Mouse (Mus musculus) midbrain, embryonic 11.5 days (tissue): ENCODE measurements around the gene Naxd. TPM values are rescaled to one million over a fixed set of nuclear protein-coding genes. Genes with fewer than 3 reads are reported as not detected.
A peak's percentile ranks its signal among the peaks of the same experiment; 100 is the strongest.
"Not testable (repeated sequence)": the region's sequence is repeated elsewhere in the genome, so short reads cannot be mapped to it uniquely, and the experiment has no call there.

Experiments
- ATAC-seq: fragments of 200-750 bp; cut with Nextera tagmentation; 2 replicates; pipeline ENCODE4 v1.8.0; 2017; ENCODE audit warnings: moderate TSS enrichment, moderate library complexity; ENCODE audit not compliant: low FRiP score
- DNase-seq: peaks from one replicate; pipeline ENCODE4 v3.0.0; 2015; ENCODE audit warnings: low spot score; ENCODE audit errors: missing footprints
- H3K27ac ChIP-seq: fragments of 300-500 bp; sonication (generic); 2 replicates; pipeline ENCODE4 v1.5.1; 2014; ENCODE audit warnings: low read depth, low read length
- H3K27me3 ChIP-seq: fragments of 300-500 bp; sonication (generic); 2 replicates; pipeline ENCODE4 v1.6.1; 2014; ENCODE audit warnings: mild to moderate bottlenecking, low read length, moderate library complexity, mixed read lengths; ENCODE audit not compliant: control insufficient read depth, insufficient read depth
- H3K36me3 ChIP-seq: fragments of 300-500 bp; sonication (generic); 2 replicates; pipeline ENCODE4 v1.6.1; 2014; ENCODE audit warnings: mild to moderate bottlenecking, low read length, moderate library complexity, mixed read lengths; ENCODE audit not compliant: control insufficient read depth, insufficient read depth
- H3K4me1 ChIP-seq: fragments of 300-500 bp; sonication (generic); 2 replicates; pipeline ENCODE4 v1.6.1; 2014; ENCODE audit warnings: low read length; ENCODE audit not compliant: control insufficient read depth, insufficient read depth
- H3K4me2 ChIP-seq: fragments of 300-500 bp; sonication (generic); 2 replicates; pipeline ENCODE4 v1.6.1; 2014; ENCODE audit warnings: mild to moderate bottlenecking, moderate library complexity
- H3K4me3 ChIP-seq: fragments of 300-500 bp; sonication (generic); 2 replicates; pipeline ENCODE4 v1.5.1; 2014; ENCODE audit warnings: low read depth, low read length
- H3K9ac ChIP-seq: fragments of 300-500 bp; sonication (generic); 2 replicates; pipeline ENCODE4 v1.6.1; 2014; ENCODE audit warnings: low read length
- H3K9me3 ChIP-seq: fragments of 300-500 bp; sonication (generic); 2 replicates; pipeline ENCODE4 v1.6.1; 2016; ENCODE audit warnings: low read length; ENCODE audit not compliant: control insufficient read depth
- WGBS: fragments of 180-500 bp; shearing (Covaris S2); extraction: QIAGEN DNeasy Blood & Tissue Kit; methylation state at CpG from one replicate; pipeline ENCODE4 v1.1.7; 2014; 5-methylcytosine and 5-hydroxymethylcytosine counted together
- polyA plus RNA-seq: library from polyadenylated mRNA; unstranded; fragments of >200 nt; fragmentation: Nextera tagmentation; extraction: Ambion mirVana; gene quantifications from 2 replicates; pipeline ENCODE4 v1.2.1, GENCODE M21; 2014

The Naxd gene
- polyA plus RNA-seq, 1 experiment from 2014 or later, result 94.2 TPM

DNA sequence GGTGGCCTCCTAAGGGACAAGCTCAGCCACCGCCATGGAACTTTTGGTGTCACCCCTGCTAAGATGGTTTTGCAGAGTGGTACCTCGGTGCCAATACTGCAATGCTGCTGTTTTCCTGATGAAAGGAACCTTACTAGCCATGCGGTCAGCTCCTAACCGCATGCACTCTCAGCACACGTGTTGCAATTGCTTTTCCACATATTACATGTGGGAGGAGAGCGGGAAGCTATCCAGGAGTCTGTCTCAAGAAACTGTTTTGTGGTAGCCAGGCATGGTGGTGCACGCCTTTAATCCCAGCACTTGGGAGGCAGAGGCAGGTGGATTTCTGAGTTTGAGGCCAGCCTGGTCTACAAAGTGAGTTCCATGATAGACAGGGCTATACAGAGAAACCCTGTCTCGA, 42.9 kb downstream of the Naxd start:
- Histone ChIP-seq H3K4me1 (no peaks in the 10 kb centered on the region), H3K4me3 (no peak overlapping the region), H3K27ac (no peak overlapping the region), H3K36me3 (peaks cover 3% of the 10 kb centered on the region), H3K9ac (no peak overlapping the region), H3K4me2 (no peak overlapping the region), H3K9me3 (no peaks in the 10 kb centered on the region), H3K27me3 (no peaks in the 10 kb centered on the region)
- ATAC-seq (no peak), DNase-seq (peak; percentile 59)
- WGBS, result 94% methylated on average over 8 of the region's 8 CpGs

- peaks cover 3% of the 10 kb centered on the region for H3K36me3 ChIP-seq
- H3K4me3 ChIP-seq, result no peak overlapping the region
- H3K4me2 ChIP-seq, result no peak overlapping the region
- no peaks in the 10 kb centered on the region for H3K4me1 ChIP-seq
- no peak for ATAC-seq
- WGBS, result 95% methylated on average over 12 of the region's 12 CpGs
- H3K9ac ChIP-seq, result no peak overlapping the region
- H3K9me3 ChIP-seq, result no peaks in the 10 kb centered on the region
- no peaks in the 10 kb centered on the region for H3K27me3 ChIP-seq
- DNase-seq, result no peak
- no peak overlapping the region for H3K27ac ChIP-seq
Observed at GRCm38 (mm10) chr8:11542031-11542430, 44.7 kb downstream of the Naxd start.

DNA sequence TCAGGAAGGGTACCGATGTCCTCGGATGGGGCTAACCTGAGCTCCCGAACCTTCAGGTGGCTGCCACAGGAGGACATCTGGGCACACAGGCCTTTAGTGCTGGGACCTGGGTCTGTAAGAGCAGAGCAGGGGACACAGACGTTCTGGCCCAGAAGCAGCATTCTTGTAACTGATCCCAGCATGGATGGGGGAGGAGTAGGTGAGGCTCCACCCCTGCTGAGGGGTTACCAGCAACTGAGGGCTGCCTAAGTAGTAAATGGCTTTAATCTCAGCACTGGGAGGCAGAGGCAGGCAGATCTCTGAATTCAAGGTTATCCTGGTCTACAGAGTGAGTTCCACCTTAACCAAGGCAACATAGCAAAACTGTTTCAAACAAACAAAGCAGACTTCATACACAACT, 45.6 kb downstream of the Naxd start:
- Histone ChIP-seq H3K4me2 (no peak overlapping the region), H3K27ac (no peak overlapping the region), H3K4me1 (no peaks in the 10 kb centered on the region), H3K36me3 (peaks cover 3% of the 10 kb centered on the region), H3K9me3 (no peaks in the 10 kb centered on the region), H3K4me3 (no peak overlapping the region), H3K9ac (no peak overlapping the region), H3K27me3 (no peaks in the 10 kb centered on the region)
- DNase-seq (no peak), ATAC-seq (no peak)
- WGBS, result 91% methylated on average over 4 of the region's 4 CpGs

DNA sequence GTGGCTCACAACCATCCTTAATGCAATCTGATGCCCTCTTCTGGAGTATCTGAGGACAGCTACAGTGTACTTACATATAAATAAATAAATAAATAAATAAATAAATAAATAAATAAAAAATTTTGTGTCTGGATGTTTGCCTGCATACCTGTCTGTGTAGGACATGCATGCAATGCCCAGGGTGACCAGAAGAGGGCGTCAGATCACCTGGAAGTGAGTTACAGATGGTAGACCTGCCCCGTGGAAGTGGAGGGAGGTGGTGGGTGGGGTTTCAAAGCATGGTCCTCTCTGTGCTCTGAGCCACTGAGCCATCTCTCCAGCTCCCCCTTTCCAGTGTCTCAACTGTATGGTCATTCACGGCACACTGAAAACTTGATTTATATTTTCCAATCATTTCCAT, 47.1 kb downstream of the Naxd start:
- Histone ChIP-seq H3K36me3 (peaks cover 3% of the 10 kb centered on the region), H3K9me3 (no peaks in the 10 kb centered on the region), H3K4me1 (no peaks in the 10 kb centered on the region), H3K4me2 (no peak overlapping the region), H3K4me3 (no peak overlapping the region), H3K27ac (no peak overlapping the region), H3K27me3 (no peaks in the 10 kb centered on the region), H3K9ac (no peak overlapping the region)
- WGBS, result 49% methylated on average over 3 of the region's 3 CpGs
- ATAC-seq (no peak), DNase-seq (no peak)

DNA sequence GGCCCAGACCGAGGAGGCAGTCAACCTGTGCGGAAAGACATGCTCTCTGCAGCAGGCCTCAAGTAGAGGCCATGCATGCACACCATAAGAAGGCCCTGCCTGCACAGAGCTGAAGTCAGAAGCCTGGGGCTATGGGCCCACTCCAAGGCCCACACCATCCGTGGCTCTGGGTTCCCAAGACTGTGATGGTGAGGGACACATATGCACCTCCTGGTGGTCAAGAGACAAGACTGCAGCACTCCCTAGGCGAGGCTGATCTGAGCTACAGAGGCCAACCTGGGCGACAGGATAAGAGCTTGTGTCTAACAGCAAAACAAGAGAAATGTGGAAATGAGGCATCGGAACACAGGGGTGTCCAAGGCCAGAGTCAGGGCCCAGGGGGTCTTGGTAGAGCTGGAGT, 49.8 kb downstream of the Naxd start:
- no peak overlapping the region for H3K4me2 ChIP-seq
- H3K9me3 ChIP-seq, result no peaks in the 10 kb centered on the region
- no peak overlapping the region for H3K4me3 ChIP-seq
- ATAC-seq, result no peak
- H3K36me3 ChIP-seq, result no peaks in the 10 kb centered on the region
- WGBS, result 67% methylated on average over 6 of the region's 6 CpGs
- H3K4me1 ChIP-seq, result peaks cover 4% of the 10 kb centered on the region
- no peak for DNase-seq
- H3K9ac ChIP-seq, result no peak overlapping the region
- no peak overlapping the region for H3K27ac ChIP-seq
- no peaks in the 10 kb centered on the region for H3K27me3 ChIP-seq

- peaks cover 8% of the 10 kb centered on the region for H3K4me1 ChIP-seq
- no peak overlapping the region for H3K9ac ChIP-seq
- no peak overlapping the region for H3K27ac ChIP-seq
- peak overlapping the region; percentile 65 for H3K4me3 ChIP-seq
- 13% methylated on average over 7 of the region's 7 CpGs for WGBS
- peak overlapping the region; percentile 85 for H3K4me2 ChIP-seq
- DNase-seq, result peak; percentile 92
- ATAC-seq, result no peak
- H3K27me3 ChIP-seq, result no peaks in the 10 kb centered on the region
- no peaks in the 10 kb centered on the region for H3K9me3 ChIP-seq
- H3K36me3 ChIP-seq, result no peaks in the 10 kb centered on the region
Observed at GRCm38 (mm10) chr8:11549706-11550105, 52.4 kb downstream of the Naxd start.

DNA sequence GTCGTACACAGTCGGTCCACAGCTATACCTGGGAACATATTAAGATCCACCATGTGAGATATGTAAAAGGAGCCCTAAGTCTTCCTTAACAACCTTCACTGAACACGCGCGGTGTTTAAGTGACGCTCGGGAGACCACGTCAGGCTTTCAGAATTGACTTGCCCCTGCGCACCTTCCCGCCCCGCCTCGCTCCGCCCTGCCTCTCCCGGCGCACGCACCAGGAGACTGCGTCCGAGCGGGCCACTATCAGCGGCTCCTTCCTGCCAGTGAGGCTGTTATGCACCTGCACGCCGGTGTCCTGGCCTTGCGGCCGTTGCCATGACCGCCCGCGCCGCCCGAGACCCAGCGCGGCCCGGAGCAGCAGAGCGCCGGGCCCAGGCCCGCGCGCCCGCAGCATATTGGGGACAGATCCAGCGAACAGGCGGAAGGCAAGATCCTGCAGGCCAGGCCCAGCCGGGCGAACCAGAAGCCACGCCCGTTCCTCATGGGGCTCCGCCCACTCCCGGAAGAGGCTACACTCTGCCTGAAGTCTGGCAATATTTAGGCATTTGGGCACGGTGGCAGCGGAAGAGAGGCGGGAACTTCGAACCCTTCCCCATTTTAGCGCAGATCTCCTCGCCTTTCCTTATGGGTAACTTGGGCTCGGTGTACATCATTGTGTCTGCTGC, 53.1 kb downstream of the Naxd start, which contains the start of gene Cars2:
Cars2 (minus strand) TSS at position 503 of the 668 bp plus-strand sequence.
- Histone ChIP-seq H3K4me1 (peaks cover 9% of the 10 kb centered on the region), H3K4me3 (peak within 1 kb of the TSS; percentile 65), H3K9me3 (no peaks in the 10 kb centered on the region), H3K27me3 (no peaks in the 10 kb centered on the region), H3K36me3 (no peaks in the 10 kb centered on the region), H3K4me2 (peak within 1 kb of the TSS; percentile 85), H3K27ac (peak within 1 kb of the TSS; percentile 58), H3K9ac (peak within 1 kb of the TSS; percentile 76)
- WGBS, result under 1% methylated on average over 53 of the region's 53 CpGs
- DNase-seq (peak; percentile 98), ATAC-seq (peak; percentile 69)

DNA sequence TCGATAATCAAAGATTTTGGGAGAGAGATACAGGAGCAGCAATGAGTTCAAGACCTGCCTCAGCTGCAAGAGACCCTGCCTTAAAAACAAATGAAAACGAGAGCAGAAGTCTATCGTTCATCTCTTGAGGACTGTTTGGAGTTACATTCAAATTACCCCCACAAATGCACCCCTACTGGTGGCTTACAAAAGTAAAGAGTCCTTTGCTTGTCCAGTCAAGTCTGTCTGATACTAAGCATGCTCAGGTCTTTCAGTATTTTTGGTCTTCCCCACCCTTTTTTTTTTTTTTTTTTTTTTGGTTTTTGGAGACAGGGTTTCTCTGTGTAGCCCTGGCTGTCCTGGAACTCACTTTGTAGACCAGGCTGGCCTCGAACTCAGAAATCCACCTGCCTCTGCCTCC, 54.2 kb downstream of the Naxd start:
- not testable (repeated sequence) for ATAC-seq, H3K9ac ChIP-seq, DNase-seq, H3K27ac ChIP-seq, H3K4me1 ChIP-seq, H3K36me3 ChIP-seq, H3K27me3 ChIP-seq, H3K9me3 ChIP-seq, H3K4me3 ChIP-seq, H3K4me2 ChIP-seq
- WGBS, result 83% methylated on average over 3 of the region's 4 CpGs

- H3K36me3 ChIP-seq, result no peaks in the 10 kb centered on the region
- H3K9ac ChIP-seq, result no peak overlapping the region
- H3K4me1 ChIP-seq, result peaks cover 9% of the 10 kb centered on the region
- ATAC-seq (no peak), DNase-seq (no peak)
- no peak overlapping the region for H3K4me3 ChIP-seq
- H3K9me3 ChIP-seq, result no peaks in the 10 kb centered on the region
- WGBS, result 90% methylated on average over 10 of the region's 10 CpGs
- no peak overlapping the region for H3K4me2 ChIP-seq
- no peaks in the 10 kb centered on the region for H3K27me3 ChIP-seq
- no peak overlapping the region for H3K27ac ChIP-seq
Observed at GRCm38 (mm10) chr8:11552390-11552789, 55.1 kb downstream of the Naxd start.
